Mouse (Mus musculus): ENCODE measurements around the gene Mak.

GRCm38 (mm10) chr13:41080700-41081099 is 1.2 kb upstream of the Mak start:
- TF ChIP-seq POLR2A (IDR thresholded peaks at IDR 0.05; ENCODE audit: control insufficient read depth in 1 of 2, insufficient read depth in 1 of 2, low read depth in 1 of 2, low read length in 2 of 2, poor library complexity in 1 of 2): no peak
- TF ChIP-seq TCF12 (IDR thresholded peaks at IDR 0.05; ENCODE audit: low read depth, low read length): no peak
- no peak for TF ChIP-seq NRF1 (IDR thresholded peaks at IDR 0.05; ENCODE audit: insufficient read depth, low read depth, low read length, poor library complexity, severe bottlenecking)
- no peak for TF ChIP-seq ZKSCAN1 (IDR thresholded peaks at IDR 0.05; ENCODE audit: low read depth, low read length)
- no peak for TF ChIP-seq ZC3H11A (IDR thresholded peaks at IDR 0.05; ENCODE audit: low read depth, low read length)
- TF ChIP-seq CTCF (IDR thresholded peaks at IDR 0.05 in 2 of 3, conservative IDR thresholded peaks at IDR 0.05 in 1 of 3; ENCODE audit: control insufficient read depth in 1 of 3, insufficient read depth in 1 of 3, low read depth in 2 of 3, low read length in 3 of 3, poor library complexity in 1 of 3, severe bottlenecking in 1 of 3): no peak
- TF ChIP-seq RAD21 (IDR thresholded peaks at IDR 0.05; ENCODE audit: low read depth, low read length): no peak
- no peak for TF ChIP-seq MAX (IDR thresholded peaks at IDR 0.05; ENCODE audit: low read length)
- no peak for TF ChIP-seq MEF2A (IDR thresholded peaks at IDR 0.05; ENCODE audit: extremely low read depth, insufficient replicate concordance, low read depth, low read length, poor library complexity, severe bottlenecking)
- no peak for TF ChIP-seq ZNF384 (IDR thresholded peaks at IDR 0.05; ENCODE audit: low read depth, low read length)
- TF ChIP-seq NELFE (IDR thresholded peaks at IDR 0.05; ENCODE audit: low read depth, low read length): no peak

Measured in MEL (cell line).